Mouse (Mus musculus) olfactory bulb, adult 2 months (tissue): ENCODE data around the gene Cep162.

Source experiments
- CTCF ChIP-seq: fragments of 200-500 bp; IDR thresholded peaks from 2 replicates; pipeline ENCODE4 v1.5.1; 2012; ENCODE audit warnings: low read depth, mild to moderate bottlenecking, low read length, moderate library complexity; ENCODE audit not compliant: insufficient read depth
- POLR2A ChIP-seq: fragments of 200-500 bp; IDR thresholded peaks from 2 replicates; pipeline ENCODE4 v1.6.1; 2012; ENCODE audit warnings: mild to moderate bottlenecking, low read depth, low read length, moderate library complexity; ENCODE audit not compliant: insufficient read depth

DNA sequence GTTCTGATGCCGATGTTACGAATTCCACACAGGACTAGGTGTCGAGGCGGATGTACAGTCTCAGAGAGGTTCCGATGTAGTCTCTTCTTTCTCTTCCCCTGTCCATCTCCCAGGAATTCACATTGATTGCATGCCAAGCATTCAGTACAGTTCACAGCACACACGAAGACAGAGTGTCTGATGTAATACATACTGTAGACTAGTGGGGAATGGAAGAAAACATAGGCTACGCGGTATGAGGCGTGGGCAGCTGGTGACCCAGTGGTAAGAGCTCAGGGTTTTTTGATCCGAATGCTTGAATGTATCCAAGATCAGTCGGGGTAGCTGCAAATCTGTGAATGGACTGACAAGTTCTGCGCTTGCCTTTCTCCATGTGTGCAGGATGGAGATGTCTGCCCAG is 86.2 kb downstream of the Cep162 start:
- TF ChIP-seq CTCF: no peak
- TF ChIP-seq POLR2A: no peak
